Mouse (Mus musculus): ENCODE measurements at regions not wholly inside any gene's neighbourhood (a gene's known extent, or its start where the extent isn't known, plus 50 kb on each side); places are given as distances from the start of the nearest gene placed in this dataset.
A peak's percentile ranks its signal among the peaks of the same experiment; 100 is the strongest.

- intact Hi-C loops (cut with DNase I): no loop called here
- no peak for DNase-seq
Measured at GRCm38 (mm10) chr16:78040149-78040920, 261.0 kb upstream of the Cxadr start.

DNA sequence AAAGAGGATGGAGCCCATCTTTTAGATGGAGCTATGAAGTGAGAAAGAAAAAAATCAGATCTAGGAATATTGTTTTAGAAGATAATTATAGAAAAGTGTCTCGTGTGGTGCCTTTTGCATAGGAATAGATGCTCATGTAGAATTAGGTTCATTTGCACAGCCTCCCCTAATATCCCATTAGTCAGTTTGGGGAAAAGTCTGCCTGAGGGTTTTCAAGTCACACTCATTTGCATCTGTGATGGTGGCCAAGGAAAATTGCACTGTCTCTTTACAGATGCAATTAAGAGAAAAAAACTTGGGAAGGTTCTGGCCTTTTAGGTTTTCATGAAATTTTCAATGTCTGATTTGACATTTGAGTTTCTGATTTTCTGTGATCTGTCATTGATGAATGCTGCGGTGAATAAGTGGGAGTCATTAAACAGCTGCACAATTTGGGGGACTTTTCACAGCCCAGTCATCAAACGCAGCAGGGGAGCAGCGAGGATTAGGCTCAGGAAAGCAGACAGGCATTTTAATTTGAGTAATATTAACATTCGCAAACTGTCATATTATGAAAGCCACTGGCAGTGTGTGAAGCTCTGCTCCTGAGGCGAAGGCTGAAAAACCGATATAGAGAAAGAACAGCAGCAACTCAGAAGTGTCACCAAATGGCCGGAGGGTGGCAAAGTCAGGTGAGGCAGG, 281.5 kb upstream of the Cxadr start:
- intact Hi-C loops (cut with DNase I): no loop called here
- no peak for DNase-seq

DNA sequence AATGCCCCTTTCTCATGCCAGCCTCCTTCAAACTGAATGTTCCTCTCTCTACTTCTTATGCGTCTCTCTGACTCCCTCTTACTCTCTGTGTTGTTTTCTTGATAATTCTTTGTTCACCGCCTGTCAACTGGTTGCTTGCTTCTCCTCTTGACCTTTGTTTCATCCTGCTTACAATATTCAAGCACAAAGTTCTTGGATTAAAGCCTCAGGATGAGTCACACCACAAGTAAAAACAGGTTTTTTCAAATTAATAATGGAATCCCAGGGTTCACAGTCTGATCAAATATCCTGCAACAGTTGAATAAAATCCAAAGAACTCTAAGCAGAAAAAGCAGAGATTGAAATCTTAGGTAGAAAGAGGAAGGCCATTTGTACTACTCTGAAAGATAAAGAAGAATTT, 285.9 kb upstream of the Cxadr start:
- DNase-seq: peak in 1 of 2 experiments; percentile 1
- intact Hi-C loops (cut with DNase I): no loop called here

- intact Hi-C loops (cut with DNase I): no loop called here
- DNase-seq: no peak
Measured at GRCm38 (mm10) chr16:78013049-78013819, 288.1 kb upstream of the Cxadr start.

DNA sequence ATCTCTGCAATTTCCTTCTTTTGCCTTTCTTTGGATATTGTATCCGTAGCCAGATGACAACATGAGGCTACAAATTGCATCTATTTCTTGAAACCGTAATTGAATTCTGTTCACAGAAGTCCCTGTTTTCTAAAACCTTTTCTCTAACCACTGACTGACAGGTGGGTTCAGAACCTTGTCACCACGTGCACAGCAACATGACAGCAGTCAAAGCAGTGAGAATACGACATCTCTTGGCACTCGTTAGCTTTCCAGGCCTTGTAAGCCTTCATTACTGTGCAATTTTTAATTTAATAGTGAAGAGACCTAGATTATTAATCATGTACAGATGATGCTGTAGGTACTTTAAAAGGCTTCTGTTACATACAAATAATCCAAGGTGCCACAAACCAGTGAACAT, 297.3 kb upstream of the Cxadr start:
- no peak for DNase-seq
- intact Hi-C loops (cut with DNase I): no loop called here

- intact Hi-C loops (cut with DNase I): no loop called here
- DNase-seq: no peak
Measured at GRCm38 (mm10) chr16:77992986-77993385, 308.3 kb upstream of the Cxadr start.

GRCm38 (mm10) chr16:77989791-77990325, 311.4 kb upstream of the Cxadr start:
- intact Hi-C loops (cut with DNase I): no loop called here
- no peak for DNase-seq

GRCm38 (mm10) chr16:77989139-77989538, 312.1 kb upstream of the Cxadr start:
- DNase-seq: peak in 1 of 2 experiments; percentile 5
- intact Hi-C loops (cut with DNase I): no loop called here

DNA sequence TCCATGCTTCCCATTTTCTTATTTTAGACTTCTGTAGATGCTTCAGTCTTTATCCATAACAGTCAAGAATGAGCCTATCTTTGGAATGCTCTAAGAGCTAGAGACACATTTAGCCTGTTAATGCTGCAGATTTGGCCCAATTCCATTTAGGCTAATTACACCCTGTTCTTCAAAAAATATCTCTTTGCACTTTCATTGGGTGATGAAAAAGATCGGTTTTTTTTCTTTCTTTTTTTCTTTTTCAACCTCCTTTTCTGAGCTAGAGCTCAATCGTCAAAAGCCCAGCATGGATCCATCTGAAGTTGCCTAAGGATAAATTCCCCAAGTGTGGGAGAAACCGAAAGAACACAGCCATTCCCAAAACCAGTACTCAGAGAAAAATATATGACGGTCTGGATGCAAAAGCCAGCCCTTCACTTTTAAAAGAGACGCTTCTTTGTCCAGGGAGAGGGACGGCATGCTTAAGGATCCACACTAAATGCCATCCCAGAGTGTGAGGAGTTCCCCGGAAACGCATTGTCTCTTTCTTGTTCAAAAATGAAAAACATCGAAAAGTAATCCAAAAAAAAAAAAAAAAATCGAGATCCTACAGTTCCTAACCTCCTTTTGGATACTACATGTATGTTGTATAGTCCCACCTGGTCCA, 314.3 kb upstream of the Cxadr start:
- peak; percentile 5 to 8 for DNase-seq
- intact Hi-C loops (cut with DNase I): no loop called here

GRCm38 (mm10) chr16:77948785-77949184, 346.9 kb upstream of the Gm11146 start:
- intact Hi-C loops (cut with DNase I): no loop called here
- no peak for DNase-seq

DNA sequence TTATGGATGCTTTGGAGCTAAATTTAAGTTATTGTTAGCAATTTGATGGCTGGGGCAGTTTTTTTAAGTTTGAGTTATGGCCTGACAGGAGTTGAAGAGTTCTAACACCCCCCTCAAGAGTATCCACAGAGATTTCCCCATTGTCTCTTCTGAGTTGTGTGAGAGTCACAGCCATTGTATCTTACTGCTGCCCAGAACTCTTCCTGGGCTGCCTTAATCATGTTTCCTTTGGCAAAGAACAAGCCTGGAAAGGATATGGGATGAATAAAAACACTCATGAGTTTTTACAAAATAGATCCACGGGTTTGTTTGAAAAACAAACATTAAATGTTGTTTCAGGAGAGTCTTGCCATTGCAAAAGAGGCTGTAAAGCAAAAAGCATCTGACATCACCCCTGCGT, 343.5 kb upstream of the Gm11146 start:
- DNase-seq: no peak
- intact Hi-C loops (cut with DNase I): no loop called here

GRCm38 (mm10) chr16:77931025-77931723, 329.3 kb upstream of the Gm11146 start:
- intact Hi-C loops (cut with DNase I): no loop called here
- no peak for DNase-seq

GRCm38 (mm10) chr16:77914160-77915070, 312.5 kb upstream of the Gm11146 start:
- peak in 1 of 2 experiments; percentile 6 for DNase-seq
- intact Hi-C loops (cut with DNase I): no loop called here

DNA sequence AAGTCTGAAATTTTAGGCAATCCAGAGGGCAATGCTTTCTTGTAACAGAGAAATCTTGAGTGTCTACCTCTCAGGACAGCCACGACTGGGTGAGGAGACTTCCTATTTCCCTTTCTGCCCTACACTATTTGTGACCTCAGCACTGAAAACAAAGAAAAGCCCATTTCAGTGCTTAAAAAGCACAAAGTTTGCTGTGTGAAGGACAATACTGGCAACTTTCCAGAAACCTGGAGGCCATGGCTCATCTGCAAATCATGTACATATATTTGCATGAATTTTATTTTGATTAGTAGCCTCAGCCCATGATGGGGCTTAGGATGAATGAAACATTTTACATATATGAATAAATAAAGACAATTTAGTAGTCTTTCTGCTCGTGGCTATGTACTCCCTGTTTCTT, 292.4 kb upstream of the Gm11146 start:
- no peak for DNase-seq
- intact Hi-C loops (cut with DNase I): no loop called here

DNA sequence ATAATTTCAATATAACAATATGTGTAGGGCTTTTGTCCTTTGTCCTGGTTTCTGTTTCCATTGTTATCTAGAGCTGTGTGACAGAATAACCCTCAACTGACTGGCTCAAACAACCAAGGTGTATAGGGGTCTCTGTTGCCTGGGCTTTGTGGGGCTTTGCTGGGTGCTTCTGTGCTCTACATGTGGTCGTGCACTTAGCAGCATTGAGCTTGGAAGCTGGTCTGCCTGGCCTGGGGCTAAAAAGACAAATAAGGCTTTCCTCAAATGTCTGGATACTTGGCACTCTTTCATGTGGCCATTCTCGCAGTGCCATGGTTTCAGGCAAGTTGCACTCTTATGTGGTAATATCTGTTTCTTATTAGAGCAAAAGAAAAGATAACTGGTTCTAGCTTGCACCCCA, 291.8 kb upstream of the Gm11146 start:
- intact Hi-C loops (cut with DNase I): no loop called here
- DNase-seq: no peak

DNA sequence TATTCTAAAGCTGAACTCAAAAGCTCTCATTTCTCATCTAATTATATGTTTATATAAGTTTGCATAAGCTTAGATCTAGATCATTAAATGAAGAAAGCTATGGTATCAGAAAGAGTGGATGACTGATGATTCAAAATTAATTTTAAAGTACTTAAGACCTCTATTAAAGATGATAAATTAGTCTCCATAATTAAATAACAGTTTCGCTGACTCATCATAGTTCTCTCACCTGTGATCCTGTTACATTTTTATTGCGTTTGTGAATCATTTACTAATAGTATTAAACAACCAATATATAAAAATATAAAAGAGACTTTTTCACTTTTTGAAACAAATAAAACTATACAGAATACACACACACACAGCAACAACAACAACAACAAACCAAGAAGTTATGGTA, 290.8 kb upstream of the Gm11146 start:
- no peak for DNase-seq
- intact Hi-C loops (cut with DNase I): no loop called here

DNA sequence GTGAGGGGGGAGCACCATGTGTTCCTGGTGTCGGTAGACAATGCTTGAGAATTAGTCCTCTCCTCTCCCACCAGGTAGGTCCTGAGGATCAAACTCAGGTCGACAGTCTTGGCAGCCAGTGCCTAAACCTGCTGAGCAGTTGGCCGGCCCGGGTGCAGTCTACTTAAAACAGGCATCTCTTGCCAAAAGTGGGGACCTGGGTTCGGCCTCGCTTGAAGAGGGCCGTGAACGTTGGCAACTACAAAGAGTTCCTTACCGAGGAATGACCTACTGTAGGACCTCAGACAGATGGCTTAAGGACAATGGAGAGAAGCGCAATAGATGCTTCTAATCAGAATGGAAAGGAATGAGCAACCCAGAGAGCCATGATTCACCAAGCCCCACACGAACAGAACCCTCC, 287.5 kb upstream of the Gm11146 start:
- no peak for DNase-seq
- intact Hi-C loops (cut with DNase I): no loop called here

- intact Hi-C loops (cut with DNase I): no loop called here
- DNase-seq: no peak
Measured at GRCm38 (mm10) chr16:77885060-77885679, 283.3 kb upstream of the Gm11146 start.

- intact Hi-C loops (cut with DNase I): no loop called here
Measured at GRCm38 (mm10) chr16:77884495-77884894, 282.6 kb upstream of the Gm11146 start.

More at GRCm38 (mm10) chr16:77884495-77884894, 282.6 kb upstream of the Gm11146 start:
- DNase-seq: no peak
